In genomic region chr7:28591862-28592261, GRCm38 (mm10) we compare ENCODE assay signal across 19 mouse cellular contexts. TPM values are rescaled to one million over a fixed set of nuclear protein-coding genes. Genes with fewer than 3 reads are reported as not detected.
"Had no signal": no experiment of that assay in that cellular context is flagged by ENCODE, and none has a peak within 500 bp of the region (broad histone marks: within the 10 kb centered on the region; RNA-seq: fewer than 3 reads in every experiment).

No protein-coding gene starts in this region.

- H3K27me3 ChIP-seq: limb, embryonic 15.5 days; midbrain, embryonic 12.5 days; neural tube, embryonic 15.5 days had no signal

- H3K9me3 ChIP-seq: limb, embryonic 15.5 days; midbrain, embryonic 12.5 days; neural tube, embryonic 15.5 days had no signal

- H3K27ac ChIP-seq: limb, embryonic 15.5 days; midbrain, embryonic 12.5 days; neural tube, embryonic 15.5 days had no signal

- H3K9ac ChIP-seq: limb, embryonic 15.5 days; midbrain, embryonic 12.5 days; neural tube, embryonic 15.5 days had no signal

- H3K4me2 ChIP-seq: limb, embryonic 15.5 days; midbrain, embryonic 12.5 days; neural tube, embryonic 15.5 days had no signal

- H3K36me3 ChIP-seq: midbrain, embryonic 12.5 days; neural tube, embryonic 15.5 days had no signal

- DNase-seq: kidney, adult 18-20 months; kidney, postnatal 14 days; layer of hippocampus, adult 9-11 months; layer of hippocampus, postnatal 36 days; lung, adult 18-20 months; right cerebral cortex, postnatal 25 days; thymus, adult 18-20 months; thymus, postnatal 14 days had no signal

- H3K4me3 ChIP-seq: limb, embryonic 15.5 days; midbrain, embryonic 12.5 days; neural tube, embryonic 15.5 days had no signal

RNA-seq across cellular contexts. Expression of gene Acp7, which starts 39.3 kb away (rescaled TPM):
- total RNA-seq: megakaryocyte-erythroid progenitor cell, adult 5-6 weeks had no signal
- polyA plus RNA-seq: kidney, embryonic 14.5 days; limb, embryonic 11.5 days; lung, embryonic 16.5 days; midbrain, embryonic 12.5 days; neural tube, embryonic 11.5 days had no signal

RNA-seq across cellular contexts. Expression of gene Nccrp1, which starts 44.8 kb away (rescaled TPM):
- total RNA-seq: megakaryocyte-erythroid progenitor cell, adult 5-6 weeks had no signal
- polyA plus RNA-seq: kidney, embryonic 14.5 days; limb, embryonic 11.5 days; lung, embryonic 16.5 days; midbrain, embryonic 12.5 days had no signal

RNA-seq across cellular contexts. Expression of gene Sycn, which starts 51.2 kb away (rescaled TPM):
- total RNA-seq: layer of hippocampus, postnatal 36 days; left cerebral cortex, adult 8-10 months; left cerebral cortex, postnatal 25 days; megakaryocyte-erythroid progenitor cell, adult 5-6 weeks; midbrain, postnatal 0 days had no signal
- polyA plus RNA-seq: kidney, embryonic 14.5 days; limb, embryonic 11.5 days; limb, embryonic 15.5 days; lung, embryonic 16.5 days; midbrain, embryonic 12.5 days; midbrain, postnatal 0 days; neural tube, embryonic 11.5 days; neural tube, embryonic 15.5 days had no signal
